Mouse (Mus musculus) common myeloid progenitor, adult 5-6 weeks (primary cell): Measurements from ENCODE around the gene Mrps30. TPM values are rescaled to one million over a fixed set of nuclear protein-coding genes. Genes with fewer than 3 reads are reported as not detected.
"Not testable (repeated sequence)": the region's sequence is repeated elsewhere in the genome, so short reads cannot be mapped to it uniquely, and the experiment has no call there.

Source experiments
- ATAC-seq: replicated peaks from 2 replicates; pipeline ENCODE4 v1.8.0; 2016; ENCODE audit warnings: low read depth, mild to moderate bottlenecking, moderate TSS enrichment, inconsistent platforms; ENCODE audit not compliant: poor library complexity, severe bottlenecking
- total RNA-seq: library from RNA; stranded (forward); fragments of 200-1000, 187-1606 nt; gene quantifications from 2 replicates; pipeline ENCODE4 v1.2.3, GENCODE M21; 2017

Gene Mrps30
- 33.9 and 37.4 TPM in 2 replicates for total RNA-seq

DNA sequence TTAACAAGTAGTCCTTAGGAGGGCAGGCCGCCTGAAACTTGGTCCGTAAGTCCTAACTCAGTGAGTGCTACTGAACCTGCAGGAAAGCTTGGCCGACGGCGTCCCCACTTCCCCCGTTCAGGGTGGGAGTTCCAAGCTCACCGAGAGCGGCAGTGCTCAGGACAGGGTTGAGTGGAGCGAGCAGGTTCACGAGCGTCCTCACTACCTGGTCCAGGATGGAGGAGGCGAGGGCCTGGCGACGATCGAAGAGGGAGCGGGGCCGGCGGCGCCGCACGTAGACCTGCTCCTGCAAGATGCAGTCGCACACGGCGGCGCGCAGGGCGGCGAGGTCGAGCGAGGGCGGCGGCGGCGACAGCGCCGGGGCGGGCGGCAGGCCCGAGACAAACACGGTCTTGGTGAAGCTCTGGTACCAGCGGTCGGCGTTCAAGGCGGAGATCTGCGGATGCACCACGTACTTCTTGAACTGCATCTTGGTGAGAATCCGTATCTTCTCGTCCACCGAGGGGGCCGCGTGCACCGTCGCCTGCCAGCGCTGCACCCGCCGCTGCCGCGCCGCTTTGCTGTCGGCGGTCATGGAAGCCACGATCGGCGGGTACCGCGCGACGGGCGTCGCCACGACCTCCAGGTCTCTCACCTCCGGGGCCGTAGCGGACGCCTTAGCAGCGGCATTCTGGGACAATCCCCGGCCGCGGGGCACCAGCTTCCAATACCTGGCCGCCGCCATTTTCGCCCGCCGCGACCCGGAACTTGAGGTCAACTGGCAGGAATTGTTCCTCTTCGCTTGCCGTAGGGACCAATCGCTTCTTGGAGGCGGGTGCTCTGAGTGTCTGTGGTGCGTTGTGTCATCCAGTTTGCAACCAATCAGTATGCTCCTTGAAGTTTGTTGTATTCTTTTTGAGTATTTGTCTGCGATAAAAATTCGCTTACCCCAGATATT, at the start of gene Mrps30, which contains the start of gene B430218F22Rik:
Gene Mrps30, minus strand, starts transcription at position 742 of the 937 bp plus-strand sequence.
Gene B430218F22Rik, plus strand, starts transcription at position 120 of the 937 bp plus-strand sequence.
- peak; percentile 100 for ATAC-seq

DNA sequence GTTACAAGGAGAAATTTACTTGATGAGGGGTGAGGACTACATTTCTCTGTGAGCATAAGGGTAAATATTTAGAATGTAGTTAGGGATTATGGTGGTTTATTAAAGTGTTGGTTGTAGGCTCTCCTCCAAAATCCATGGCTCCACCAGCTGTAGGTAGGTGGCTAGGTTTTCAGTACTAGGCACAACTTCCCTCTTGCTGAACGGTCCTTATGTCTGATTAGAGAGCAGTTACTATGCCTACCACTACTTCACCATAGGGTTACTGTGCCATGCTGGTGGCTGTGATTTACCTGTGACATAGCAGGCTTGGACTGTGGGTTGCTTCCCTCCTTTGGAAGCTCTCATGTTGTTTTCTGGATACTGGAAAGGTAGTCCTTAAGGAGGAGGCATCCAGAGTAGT, 33.8 kb upstream of the Mrps30 start:
- ATAC-seq: peak; percentile 48; the same call in 1 of the 2 replicates

GRCm38 (mm10) chr13:118420408-118420807, 33.4 kb upstream of the Mrps30 start:
- peak; percentile 96 for ATAC-seq

- ATAC-seq: no peak
These were observed 31.1 kb upstream of the Mrps30 start for GRCm38 (mm10) chr13:118418163-118418562.

- ATAC-seq: no peak
These were observed 24.4 kb upstream of the Mrps30 start for GRCm38 (mm10) chr13:118411297-118411992.

- peak; percentile 94 for ATAC-seq
These were observed 16.5 kb upstream of the Mrps30 start for GRCm38 (mm10) chr13:118403544-118403943.

DNA sequence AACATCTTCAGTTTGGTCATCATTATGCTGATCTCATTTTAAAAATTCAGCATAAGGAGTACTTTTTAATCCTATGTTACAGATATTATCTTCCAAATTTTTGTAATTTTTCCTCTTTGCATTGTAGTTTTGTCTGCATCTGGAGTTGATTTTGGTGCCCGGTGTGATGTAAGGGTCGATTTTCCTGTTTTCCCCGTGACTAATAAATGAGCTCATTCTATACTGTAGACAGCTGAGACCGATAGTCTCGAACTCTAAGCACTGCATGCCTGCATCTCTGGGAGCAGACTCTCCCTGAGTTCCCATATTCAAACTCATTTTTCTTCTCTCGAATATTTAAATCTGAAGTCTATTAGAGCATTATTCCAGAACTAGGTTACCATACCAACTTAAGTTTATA, 13.3 kb upstream of the Mrps30 start:
- ATAC-seq: no peak

DNA sequence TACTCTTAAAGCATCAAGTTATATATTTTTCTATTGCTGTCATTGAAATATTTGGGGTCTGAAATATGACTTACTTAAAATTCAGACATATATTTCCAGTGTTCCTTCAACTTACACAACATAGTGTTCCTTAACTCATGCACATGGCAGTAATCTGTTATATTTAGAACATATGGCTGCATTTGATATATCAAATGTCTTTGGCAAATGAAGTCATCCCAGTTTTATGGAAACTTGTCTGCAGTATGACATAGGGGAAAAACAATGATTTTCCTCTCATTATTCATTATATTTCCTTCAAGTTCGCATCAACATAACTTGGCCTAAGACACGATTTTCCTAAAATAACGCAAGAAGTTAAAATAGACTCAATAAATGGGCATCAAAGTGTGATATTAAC, 8.8 kb upstream of the Mrps30 start:
- ATAC-seq: no peak

DNA sequence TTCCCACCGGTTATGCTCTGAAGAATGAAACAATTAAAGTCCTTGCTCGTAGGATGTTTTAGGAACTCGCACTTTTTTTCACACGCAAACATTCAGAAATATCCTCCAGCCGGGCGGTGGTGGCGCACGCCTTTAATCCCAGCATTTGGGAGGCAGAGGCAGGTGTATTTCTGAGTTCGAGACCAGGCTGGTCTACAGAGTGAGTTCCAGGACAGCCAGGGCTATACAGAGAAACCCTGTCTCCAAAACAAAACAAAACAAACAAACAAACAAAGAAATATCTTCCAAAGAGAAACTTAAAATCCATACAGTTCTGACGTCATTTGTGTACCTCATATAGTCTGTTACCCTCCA, 373 bp upstream of the Mrps30 start:
- ATAC-seq: not testable (repeated sequence)

GRCm38 (mm10) chr13:118380381-118380780, 6.7 kb downstream of the Mrps30 start:
- no peak for ATAC-seq

DNA sequence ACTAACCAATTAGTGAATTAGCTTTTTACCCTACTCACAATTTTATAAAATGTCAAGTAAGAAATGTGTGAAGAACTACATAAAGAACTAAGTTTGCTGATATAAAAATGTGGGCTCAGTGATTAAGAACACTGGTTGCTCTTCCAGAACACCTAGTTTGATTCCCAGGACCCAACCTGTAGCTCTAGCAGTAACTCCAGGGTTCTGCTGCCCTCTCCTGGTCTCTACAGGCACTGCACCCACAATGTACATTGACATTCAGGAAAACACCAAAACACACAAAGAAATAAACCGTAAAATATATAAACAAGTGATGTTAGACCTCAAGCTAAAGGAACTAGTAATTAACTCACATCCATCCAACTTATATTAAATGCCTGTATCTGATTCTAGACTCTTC, 7.9 kb downstream of the Mrps30 start:
- ATAC-seq: peak; percentile 99

DNA sequence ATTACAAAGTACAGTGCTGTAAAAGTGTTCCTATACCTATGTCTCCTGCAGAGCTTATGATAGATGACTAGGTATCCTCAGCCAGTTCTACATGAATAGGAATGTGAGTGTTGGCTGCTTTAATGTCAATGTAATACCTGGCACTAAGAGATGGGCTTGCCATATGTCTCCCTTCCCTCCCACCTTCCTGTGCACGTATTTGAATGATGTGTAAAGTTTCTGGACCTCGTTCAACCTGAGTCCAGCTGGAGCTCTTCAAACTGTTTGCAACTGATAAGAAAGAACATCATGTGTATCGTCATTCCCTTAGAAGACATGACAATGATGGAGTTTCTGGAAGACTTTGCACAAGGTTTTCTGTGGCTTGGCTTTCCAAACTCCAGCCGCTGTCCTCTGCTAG, 14.2 kb downstream of the Mrps30 start:
- no peak for ATAC-seq

DNA sequence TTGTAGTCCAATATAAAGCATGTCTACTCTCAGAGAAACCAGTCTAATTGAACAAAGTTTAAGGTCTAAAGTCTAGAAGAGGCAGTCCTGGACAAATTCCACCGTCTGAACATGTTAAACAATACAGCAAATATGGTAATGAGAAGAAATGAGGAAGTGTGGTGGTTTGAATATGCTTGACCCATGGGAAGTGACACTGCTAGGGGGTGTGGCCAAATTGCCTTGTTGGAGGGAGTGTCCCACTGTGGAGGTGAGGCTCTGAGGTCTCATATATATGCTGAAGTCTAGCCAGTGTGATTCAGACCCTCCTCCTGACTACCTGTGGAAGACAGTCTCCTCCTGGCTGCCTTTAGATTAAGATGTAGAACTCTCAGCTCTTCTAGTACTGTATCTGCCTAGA, 21.3 kb downstream of the Mrps30 start:
- ATAC-seq: peak; percentile 56; the same call in 1 of the 2 replicates

DNA sequence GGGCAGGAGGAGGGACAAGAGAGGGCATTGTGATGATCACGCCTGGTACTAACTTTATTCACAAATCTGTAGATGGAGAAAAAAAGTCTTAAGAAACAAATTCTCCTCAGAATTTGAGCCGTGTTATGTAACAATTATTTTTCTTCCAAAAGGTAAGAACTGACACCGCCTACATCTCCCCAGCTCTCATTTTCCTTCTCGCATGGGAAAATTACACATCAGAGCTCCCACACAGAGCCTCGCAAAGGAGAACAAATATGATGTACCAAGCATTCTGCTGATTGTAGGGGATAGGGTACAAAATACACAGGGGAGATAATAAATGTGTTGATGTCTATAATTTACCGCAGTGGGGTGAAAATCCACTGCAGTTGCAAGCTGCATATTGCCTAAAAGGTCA, 23.7 kb downstream of the Mrps30 start:
- no peak for ATAC-seq

- ATAC-seq: no peak
These were observed 36.2 kb downstream of the Mrps30 start for GRCm38 (mm10) chr13:118350870-118351269.

- ATAC-seq: peak; percentile 92
These were observed 36.8 kb downstream of the Mrps30 start for GRCm38 (mm10) chr13:118350257-118350656.

Other genes starting within 250 kb of the Mrps30 start
- 0.82 TPM in 1 of 2 replicates, not detected in the other for gene B430218F22Rik, start 622 bp downstream of the Mrps30 start, total RNA-seq